Mouse (Mus musculus): ENCODE measurements at regions not wholly inside any gene's neighbourhood (a gene's known extent, or its start where the extent isn't known, plus 50 kb on each side); places are given as distances from the start of the nearest gene placed in this dataset.
A peak's percentile ranks its signal among the peaks of the same experiment; 100 is the strongest.

DNA sequence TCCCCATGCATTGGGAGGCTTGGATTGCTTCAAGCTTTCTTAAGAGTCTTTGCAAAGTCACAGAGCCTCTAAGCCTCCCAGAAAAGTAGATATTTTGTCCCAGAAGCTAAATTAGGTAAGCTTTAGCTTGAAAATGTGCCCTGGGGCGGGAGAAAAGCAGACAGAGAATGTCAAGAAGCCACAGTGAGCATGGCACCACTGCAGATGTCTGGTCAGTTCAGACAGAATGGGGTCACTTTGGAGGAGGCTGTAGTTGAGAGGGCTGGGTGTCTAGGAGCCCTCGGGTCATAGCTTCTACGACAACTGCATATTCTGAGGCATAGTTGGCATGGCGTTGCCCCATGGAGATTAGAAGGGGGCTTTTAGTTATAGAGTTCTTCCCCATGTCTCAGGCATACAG lies 328.6 kb upstream of the Npvf start:
- H3K4me2 ChIP-seq (replicated peaks) = no peak overlapping the region
- H3K9me3 ChIP-seq (replicated peaks) = no peaks in the 10 kb centered on the region
- H3K36me3 ChIP-seq = no peaks in the 10 kb centered on the region
- 64% methylated on average over 4 of the region's 4 CpGs for WGBS
- no peaks in the 10 kb centered on the region for H3K27me3 ChIP-seq
- no peak overlapping the region for H3K4me3 ChIP-seq
- peaks cover 42% of the 10 kb centered on the region for H3K4me1 ChIP-seq
- ATAC-seq (ENCODE audit: low FRiP score) = no peak
- no peak overlapping the region for H3K9ac ChIP-seq
- H3K27ac ChIP-seq = peak overlapping the region; percentile 72

DNA sequence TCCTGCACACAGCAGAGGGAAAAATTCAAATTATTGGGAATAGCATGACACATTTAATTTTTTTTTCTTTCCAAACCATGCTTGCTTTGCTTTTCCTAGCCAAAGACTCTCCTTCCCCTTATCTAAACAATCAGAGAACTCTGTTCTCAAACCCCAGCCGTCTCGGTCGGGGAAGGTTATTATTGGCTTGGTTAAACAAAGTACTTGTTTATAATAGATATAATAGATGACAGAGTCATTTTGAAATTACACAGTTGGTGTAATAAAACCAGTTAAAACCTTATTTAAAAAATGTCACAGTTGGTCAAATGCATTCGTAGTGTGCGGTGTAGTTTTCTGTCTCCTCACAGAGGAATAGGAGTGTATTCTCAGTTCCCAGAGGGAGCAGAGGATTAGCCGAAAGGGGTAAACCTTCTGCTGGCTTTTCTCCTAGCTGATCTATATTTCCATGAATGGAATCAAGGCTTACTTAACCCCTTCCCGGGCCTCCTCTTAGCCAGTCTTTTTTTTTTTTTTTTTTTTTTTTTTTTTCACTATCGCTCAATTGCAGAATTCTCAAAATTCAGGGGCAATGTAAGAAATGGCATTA lies 329.4 kb upstream of the Npvf start:
- no peaks in the 10 kb centered on the region for H3K9me3 ChIP-seq (replicated peaks)
- peaks cover 42% of the 10 kb centered on the region for H3K4me1 ChIP-seq
- H3K9ac ChIP-seq = no peak overlapping the region
- no peaks in the 10 kb centered on the region for H3K36me3 ChIP-seq
- no peak overlapping the region for H3K4me3 ChIP-seq
- 53% methylated on average over 8 of the region's 8 CpGs for WGBS
- no peak for ATAC-seq (ENCODE audit: low FRiP score)
- H3K27me3 ChIP-seq = no peaks in the 10 kb centered on the region
- no peak overlapping the region for H3K27ac ChIP-seq
- H3K4me2 ChIP-seq (replicated peaks) = no peak overlapping the region

DNA sequence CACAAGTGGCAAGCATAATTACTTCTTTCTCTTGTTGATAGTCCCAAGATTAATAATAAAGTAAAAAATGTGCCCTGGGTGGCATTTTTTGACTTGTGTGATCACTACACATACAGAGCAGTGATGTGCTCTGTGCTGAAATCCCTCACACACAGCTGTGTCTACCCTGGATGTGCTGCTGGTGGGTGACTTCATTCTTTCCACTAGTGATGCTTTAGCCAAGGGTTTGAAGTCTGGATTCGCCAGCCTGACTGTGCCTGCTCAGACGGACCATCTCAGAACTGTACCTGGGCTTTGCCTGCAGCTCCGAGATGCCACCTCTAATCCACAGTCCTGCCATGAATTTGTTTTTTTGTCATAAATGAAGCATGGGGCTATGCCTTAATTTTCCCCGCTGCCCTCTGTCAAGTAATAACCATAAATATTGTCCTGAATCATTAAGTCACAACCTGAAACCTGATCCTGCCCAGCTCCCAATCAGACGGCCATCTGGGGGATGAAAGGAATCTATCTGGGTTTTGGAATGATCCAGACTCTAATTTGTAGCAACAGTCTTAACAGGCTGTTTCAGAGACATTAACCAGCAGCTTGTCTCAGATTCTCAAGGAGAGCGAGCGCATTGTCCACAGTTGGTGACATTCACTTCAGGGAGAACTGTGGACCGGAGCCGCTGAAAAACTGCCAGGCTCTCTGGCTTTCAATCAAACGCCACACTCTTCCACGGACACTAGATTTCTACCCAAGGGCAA lies 330.1 kb upstream of the Npvf start:
- Histone ChIP-seq H3K27me3 (no peaks in the 10 kb centered on the region), H3K4me3 (no peak overlapping the region), H3K9ac (no peak overlapping the region), H3K27ac (peak overlapping the region; percentile 46; the same call in 1 of the 2 replicates), H3K9me3 (replicated peaks) (no peaks in the 10 kb centered on the region), H3K36me3 (no peaks in the 10 kb centered on the region), H3K4me2 (replicated peaks) (no peak overlapping the region), H3K4me1 (peaks cover 42% of the 10 kb centered on the region)
- WGBS = 55% methylated on average over 11 of the region's 11 CpGs
- ATAC-seq (ENCODE audit: low FRiP score) = no peak

DNA sequence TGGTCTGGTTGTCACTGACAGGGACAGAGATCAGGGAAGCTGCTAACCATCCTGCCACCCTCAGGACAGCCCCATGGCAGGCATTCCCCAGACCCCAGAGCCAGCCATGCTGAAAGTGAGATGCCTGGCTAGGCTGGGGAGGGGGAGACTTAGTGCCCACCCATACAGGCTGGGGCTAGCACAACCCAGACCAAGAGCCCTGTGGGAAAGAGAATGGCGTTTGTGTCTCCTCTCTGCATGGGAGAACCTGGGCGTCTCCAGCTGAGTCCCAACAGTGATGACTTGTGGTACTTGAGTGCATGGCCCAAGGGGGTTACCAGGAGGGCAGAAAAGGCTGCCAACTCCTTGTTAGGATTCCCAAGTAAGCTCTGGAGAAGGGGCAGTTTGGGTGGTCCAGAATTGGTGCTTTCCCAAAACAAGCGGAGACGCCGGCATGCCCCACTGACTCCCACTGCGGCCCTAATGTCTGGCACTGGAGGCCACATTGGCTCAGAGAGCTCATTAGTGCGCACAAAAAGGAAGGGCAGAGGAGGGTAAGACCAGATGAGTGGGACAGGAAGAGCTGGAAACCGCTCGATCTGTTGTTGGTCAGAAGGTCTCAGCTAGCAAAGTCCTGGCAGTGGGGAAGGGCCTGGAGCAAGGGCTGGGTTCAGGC lies 332.2 kb upstream of the Npvf start:
- Histone ChIP-seq H3K4me3 (no peak overlapping the region), H3K27me3 (no peaks in the 10 kb centered on the region), H3K4me1 (peaks cover 37% of the 10 kb centered on the region), H3K36me3 (no peaks in the 10 kb centered on the region), H3K27ac (peak overlapping the region; percentile 30; the same call in 1 of the 2 replicates), H3K4me2 (replicated peaks) (no peak overlapping the region), H3K9ac (no peak overlapping the region), H3K9me3 (replicated peaks) (no peaks in the 10 kb centered on the region)
- ATAC-seq (ENCODE audit: low FRiP score) = 0 out of 2 replicates have a peak, but pooled peaks have one; percentile 19
- WGBS = 70% methylated on average over 9 of the region's 9 CpGs

DNA sequence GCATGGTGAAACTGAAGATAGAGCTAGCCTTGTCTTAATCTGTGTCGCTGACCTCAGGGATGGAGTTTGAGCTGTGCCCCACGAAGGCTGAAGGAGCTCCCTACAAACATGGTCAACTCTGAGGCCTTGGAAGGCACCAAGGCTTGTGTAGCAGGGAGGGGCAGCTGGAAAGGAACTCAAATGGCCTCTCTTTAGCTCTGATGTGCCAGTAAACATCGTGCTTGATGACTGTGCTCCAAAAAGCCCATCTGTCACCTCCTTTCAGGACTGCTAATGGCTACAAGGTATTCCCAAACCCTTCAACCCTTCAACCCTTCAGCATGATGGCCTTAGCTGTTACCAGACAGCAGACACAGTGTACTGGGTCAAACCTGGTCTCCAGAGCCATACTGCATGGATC lies 334.3 kb upstream of the Npvf start:
- Histone ChIP-seq H3K9ac (no peak overlapping the region), H3K36me3 (no peaks in the 10 kb centered on the region), H3K4me1 (peaks cover 16% of the 10 kb centered on the region), H3K4me2 (replicated peaks) (no peak overlapping the region), H3K9me3 (replicated peaks) (no peaks in the 10 kb centered on the region), H3K27me3 (no peaks in the 10 kb centered on the region), H3K27ac (no peak overlapping the region), H3K4me3 (no peak overlapping the region)
- 74% methylated on average over 3 of the region's 3 CpGs for WGBS
- no peak for ATAC-seq (ENCODE audit: low FRiP score)

DNA sequence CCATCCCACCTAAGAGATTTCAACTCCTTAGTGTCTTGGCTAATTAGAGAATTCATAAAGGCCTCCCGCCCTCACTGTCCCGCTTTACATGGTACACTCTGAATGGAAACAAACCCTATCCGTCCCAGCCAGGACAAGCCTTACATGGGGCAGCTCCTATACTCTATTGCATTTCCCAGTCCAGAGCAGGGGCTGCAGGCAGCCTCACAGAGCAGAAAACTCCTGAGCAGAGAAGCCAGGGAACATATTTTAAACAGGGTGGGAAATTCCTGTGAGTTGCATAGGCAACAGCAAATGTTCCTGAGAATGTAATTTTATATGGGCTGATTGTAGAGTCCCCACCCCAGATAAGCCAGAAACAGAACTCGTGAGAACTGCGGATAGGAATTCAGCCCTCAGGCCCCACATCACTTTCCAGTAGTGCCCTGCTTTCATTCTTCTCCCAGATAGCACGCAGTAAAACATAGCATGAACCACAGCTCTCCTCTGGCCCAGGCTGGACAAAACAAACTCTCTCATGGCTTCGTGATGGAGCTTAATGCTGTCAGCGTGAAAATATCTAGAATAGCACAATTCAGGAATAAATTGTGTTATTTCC lies 337.4 kb upstream of the Npvf start:
- 0 out of 2 replicates have a peak overlapping the region, but pooled peaks have one; percentile 32 for H3K27ac ChIP-seq

DNA sequence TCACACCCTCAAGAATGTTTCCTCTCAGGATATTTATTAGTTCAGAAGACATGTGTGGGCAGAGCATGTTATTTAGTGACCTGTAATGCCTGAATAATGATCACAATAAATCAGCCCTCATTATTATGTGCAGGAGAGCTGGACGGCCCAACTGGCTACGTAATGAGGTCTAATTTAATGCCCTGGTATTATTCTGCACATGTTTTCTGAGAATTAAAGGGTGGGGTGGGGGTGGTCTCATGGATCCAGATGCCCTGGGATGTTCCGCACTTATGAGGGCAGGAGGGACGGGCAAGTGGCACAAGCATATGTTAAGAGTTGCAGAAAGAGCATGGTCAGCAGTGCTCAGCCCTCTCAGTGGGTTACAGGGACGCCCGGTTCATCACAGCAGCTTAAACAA lies 339.7 kb upstream of the Npvf start:
- H3K4me1 ChIP-seq = peaks cover 5% of the 10 kb centered on the region
- H3K9ac ChIP-seq = no peak overlapping the region
- ATAC-seq (ENCODE audit: low FRiP score) = peak; percentile 11; the same call in 1 of the 2 replicates
- H3K27ac ChIP-seq = no peak overlapping the region
- no peak overlapping the region for H3K4me2 ChIP-seq (replicated peaks)
- H3K27me3 ChIP-seq = no peaks in the 10 kb centered on the region
- 60% methylated on average over 6 of the region's 6 CpGs for WGBS
- no peaks in the 10 kb centered on the region for H3K36me3 ChIP-seq
- no peaks in the 10 kb centered on the region for H3K9me3 ChIP-seq (replicated peaks)
- no peak overlapping the region for H3K4me3 ChIP-seq

More for the DNA sequence above, 337.4 kb upstream of the Npvf start:
- ATAC-seq (ENCODE audit: low FRiP score) = no peak
- WGBS = 81% methylated on average over 8 of the region's 8 CpGs
- Histone ChIP-seq H3K9me3 (replicated peaks) (no peaks in the 10 kb centered on the region), H3K9ac (no peak overlapping the region), H3K4me1 (peaks cover 7% of the 10 kb centered on the region), H3K4me3 (no peak overlapping the region), H3K36me3 (no peaks in the 10 kb centered on the region), H3K27me3 (no peaks in the 10 kb centered on the region), H3K4me2 (replicated peaks) (no peak overlapping the region)

DNA sequence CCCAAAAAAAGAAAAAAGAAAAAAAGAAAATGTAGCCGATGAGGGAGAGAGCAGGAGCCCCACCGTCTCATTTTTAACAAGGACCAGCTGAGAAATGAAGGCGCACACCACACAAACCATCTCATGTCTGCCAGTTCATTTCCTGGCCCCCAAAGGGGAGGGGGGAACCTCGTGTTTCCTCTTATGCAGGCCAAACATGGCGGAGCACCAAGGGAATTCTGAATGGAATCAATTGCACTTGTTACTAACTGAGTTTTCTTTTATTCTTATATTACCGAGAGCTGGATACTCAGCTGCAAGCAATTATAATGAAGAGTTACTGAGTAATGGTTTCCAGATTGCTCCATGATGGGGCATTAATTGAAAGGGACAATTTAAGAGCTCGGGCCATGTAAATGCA lies 348.5 kb upstream of the Npvf start:
- no peak for ATAC-seq (ENCODE audit: low FRiP score)
- Histone ChIP-seq H3K36me3 (no peaks in the 10 kb centered on the region), H3K27me3 (no peaks in the 10 kb centered on the region), H3K9me3 (replicated peaks) (no peaks in the 10 kb centered on the region), H3K9ac (no peak overlapping the region), H3K4me2 (replicated peaks) (no peak overlapping the region), H3K4me3 (no peak overlapping the region), H3K4me1 (0 out of 2 replicates have a peak, but pooled peaks cover 4% of the 10 kb centered on the region), H3K27ac (no peak overlapping the region)
- 56% methylated on average over 7 of the region's 7 CpGs for WGBS

DNA sequence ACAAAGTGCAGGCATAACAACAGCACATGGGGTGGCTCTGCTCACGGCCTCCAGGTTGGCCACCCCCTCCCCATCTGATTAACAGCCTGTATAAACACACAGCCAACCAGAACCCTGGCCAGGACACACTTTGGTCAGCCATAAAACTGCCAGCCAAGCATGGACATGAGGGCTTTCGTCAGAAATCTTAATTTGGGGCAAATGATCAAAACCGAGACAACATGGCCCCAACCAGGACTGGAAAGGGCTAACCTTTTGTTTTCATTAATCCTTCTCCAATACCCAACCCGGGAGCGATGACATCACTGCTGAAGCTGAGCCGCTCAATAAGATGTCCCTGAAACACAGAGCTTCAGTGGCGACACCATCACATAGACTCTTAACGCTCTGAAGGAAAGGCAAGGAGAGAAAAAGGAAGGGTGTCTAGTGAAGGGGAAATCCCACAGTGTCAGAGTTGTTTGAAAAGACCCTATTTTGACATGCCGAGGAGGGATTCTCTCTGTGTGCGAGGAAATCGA lies 351.9 kb upstream of the Npvf start:
- Histone ChIP-seq H3K4me3 (no peak overlapping the region), H3K27ac (no peak overlapping the region; the same call in 1 of the 2 replicates), H3K27me3 (no peaks in the 10 kb centered on the region), H3K4me2 (replicated peaks) (no peak overlapping the region), H3K9ac (no peak overlapping the region), H3K4me1 (0 out of 2 replicates have a peak, but pooled peaks cover 7% of the 10 kb centered on the region), H3K36me3 (no peaks in the 10 kb centered on the region), H3K9me3 (replicated peaks) (no peaks in the 10 kb centered on the region)
- no peak; the same call in 1 of the 2 replicates for ATAC-seq (ENCODE audit: low FRiP score)
- 58% methylated on average over 11 of the region's 11 CpGs for WGBS

DNA sequence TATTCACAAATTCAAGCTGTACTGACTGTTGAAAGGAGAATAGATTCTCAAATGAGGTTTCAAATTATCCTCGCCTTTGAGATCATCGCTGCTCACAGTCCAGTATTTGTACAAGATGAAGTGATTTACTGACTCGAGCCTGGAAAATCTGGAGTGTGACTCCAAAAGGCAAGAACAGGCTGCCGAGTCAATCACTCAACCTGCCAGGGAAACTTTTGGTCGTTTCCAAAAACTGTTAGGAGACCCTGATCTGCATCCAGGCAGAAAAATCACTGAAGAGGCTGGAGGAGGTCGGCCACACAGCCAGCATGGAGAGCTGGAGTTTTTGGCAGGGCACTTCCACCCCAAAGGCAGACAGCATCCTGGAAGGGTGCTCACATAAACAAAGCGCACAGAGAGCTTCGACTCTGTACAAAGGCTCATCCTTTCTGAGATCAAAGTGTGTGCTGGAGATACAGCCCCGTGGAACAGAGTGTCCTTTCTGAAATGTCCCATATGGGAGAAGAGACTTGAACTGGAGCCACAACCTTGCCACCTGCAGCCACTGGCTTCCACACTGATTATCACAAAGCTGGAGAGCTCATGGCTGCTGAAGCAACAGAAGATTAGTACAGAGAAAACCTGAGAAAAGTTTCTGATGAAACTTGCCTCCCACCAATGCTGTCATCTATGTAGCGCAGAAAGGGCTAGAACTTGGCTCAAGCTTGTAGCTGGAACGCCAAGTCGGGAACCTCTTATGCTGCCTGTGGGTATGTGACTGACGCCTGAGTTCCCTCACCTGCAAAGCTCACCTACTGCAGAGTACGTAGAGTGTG lies 355.5 kb upstream of the Npvf start:
- H3K9me3 ChIP-seq (replicated peaks) = no peaks in the 10 kb centered on the region
- no peaks in the 10 kb centered on the region for H3K27me3 ChIP-seq
- H3K4me1 ChIP-seq = 0 out of 2 replicates have a peak, but pooled peaks cover 7% of the 10 kb centered on the region
- no peak for ATAC-seq (ENCODE audit: low FRiP score)
- no peak overlapping the region for H3K27ac ChIP-seq
- H3K4me2 ChIP-seq (replicated peaks) = no peak overlapping the region
- H3K36me3 ChIP-seq = no peaks in the 10 kb centered on the region
- H3K9ac ChIP-seq = no peak overlapping the region
- 77% methylated on average over 14 of the region's 14 CpGs for WGBS
- H3K4me3 ChIP-seq = no peak overlapping the region

DNA sequence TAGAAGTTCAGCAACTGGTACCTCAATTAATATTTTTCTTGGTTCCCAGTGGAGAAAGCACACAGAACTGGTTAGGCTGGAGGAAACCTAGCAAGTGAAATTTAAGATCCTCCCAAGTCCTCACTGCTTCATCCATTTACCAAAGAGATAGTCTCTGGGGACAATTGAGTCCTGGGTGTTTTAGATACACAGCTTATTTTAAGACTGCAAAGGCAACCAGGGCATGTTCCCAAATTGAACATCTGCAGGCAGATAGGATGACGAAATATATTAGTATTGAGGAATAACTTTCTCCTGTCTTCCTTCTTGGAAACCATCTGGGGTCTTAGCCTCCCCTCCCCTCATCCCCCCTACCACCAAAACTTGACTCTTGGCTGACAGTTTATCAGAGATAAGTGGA lies 356.3 kb upstream of the Npvf start:
- Histone ChIP-seq H3K27me3 (no peaks in the 10 kb centered on the region), H3K36me3 (no peaks in the 10 kb centered on the region), H3K4me1 (0 out of 2 replicates have a peak, but pooled peaks cover 7% of the 10 kb centered on the region), H3K9ac (no peak overlapping the region), H3K4me3 (no peak overlapping the region), H3K27ac (no peak overlapping the region), H3K4me2 (replicated peaks) (no peak overlapping the region), H3K9me3 (replicated peaks) (no peaks in the 10 kb centered on the region)
- ATAC-seq (ENCODE audit: low FRiP score) = no peak
- WGBS = 84% methylated on average over 1 of the region's 1 CpGs
